Comparison of ENCODE assay signal across 7 mouse cellular contexts in the genomic region with DNA sequence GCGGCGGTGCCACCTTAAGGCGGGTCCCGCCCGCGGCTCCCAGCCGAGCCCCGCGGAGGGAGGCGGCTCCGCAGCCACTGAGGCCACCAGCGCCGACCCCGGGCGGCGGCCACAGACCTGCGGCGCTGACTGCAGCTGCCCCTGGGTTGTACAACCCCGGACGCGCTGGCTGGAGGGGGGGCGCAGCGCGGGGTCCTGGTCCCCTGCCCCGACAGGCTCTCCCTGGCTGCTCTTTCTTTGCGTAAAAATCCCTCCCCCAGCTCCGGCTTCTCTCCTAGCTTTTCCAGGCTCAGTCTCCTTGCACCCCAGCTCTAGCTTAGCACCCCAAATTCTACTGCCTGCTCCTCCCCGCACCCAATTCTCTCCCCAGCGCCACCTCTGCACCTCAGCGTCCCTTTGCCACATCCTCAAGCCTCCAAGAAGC. TPM values are rescaled to one million over a fixed set of nuclear protein-coding genes. Genes with fewer than 3 reads are reported as not detected.
A peak's percentile ranks its signal among the peaks of the same experiment; 100 is the strongest.
DNase-seq lines count a peak whose midpoint lies in the region; ATAC-seq lines count a peak whose summit lies in the region.

No protein-coding gene starts in this region.

- H3K9me3 ChIP-seq in heart, embryonic 13.5 days: no peaks in the 10 kb centered on the region
- H3K9me3 ChIP-seq in midbrain, embryonic 16.5 days (replicated peaks; ENCODE audit: control insufficient read depth, low read length, poor library complexity, severe bottlenecking): no peaks in the 10 kb centered on the region

- peak overlapping the region; percentile 91 for H3K4me2 ChIP-seq in heart, embryonic 13.5 days
- H3K4me2 ChIP-seq in midbrain, embryonic 16.5 days (ENCODE audit: low read length): peak overlapping the region; percentile 88

- peak overlapping the region; percentile 77 for H3K4me3 ChIP-seq in heart, embryonic 13.5 days
- H3K4me3 ChIP-seq in midbrain, embryonic 16.5 days (ENCODE audit: low read depth, low read length): peak overlapping the region; percentile 62

- DNase-seq in urinary bladder, adult 2 months (ENCODE audit: low spot score): peak; percentile 56
- no peak for DNase-seq in urinary bladder, postnatal 10 days (ENCODE audit: low spot score)
- DNase-seq in cerebellum, adult 8-10 months: peak; percentile 65
- DNase-seq in kidney, postnatal 36 days: peak; percentile 57 to 71

- no peak for ATAC-seq in heart, embryonic 13.5 days (ENCODE audit: extremely low read depth, insufficient number of reproducible peaks, low FRiP score, low TSS enrichment)
- ATAC-seq in midbrain, embryonic 16.5 days: no peak
- ATAC-seq in activated CD4-positive, CD25-positive, alpha-beta regulatory T cell, adult 4 months: no peak

- peaks cover 35% of the 10 kb centered on the region for H3K27me3 ChIP-seq in heart, embryonic 13.5 days (replicated peaks)
- H3K27me3 ChIP-seq in midbrain, embryonic 16.5 days (ENCODE audit: control insufficient read depth, insufficient read depth, low read depth, low read length): peaks cover 30% of the 10 kb centered on the region

- H3K27ac ChIP-seq in heart, embryonic 13.5 days (replicated peaks): peak overlapping the region; percentile 66; the same call in 1 of the 2 replicates
- peak overlapping the region; percentile 21; the same call in 1 of the 2 replicates for H3K27ac ChIP-seq in midbrain, embryonic 16.5 days (ENCODE audit: low read length)

- no peaks in the 10 kb centered on the region; the same call in 1 of the 2 replicates for H3K36me3 ChIP-seq in heart, embryonic 13.5 days
- H3K36me3 ChIP-seq in midbrain, embryonic 16.5 days (ENCODE audit: control insufficient read depth, insufficient read depth, low read length): no peaks in the 10 kb centered on the region

- H3K9ac ChIP-seq in heart, embryonic 13.5 days: peak overlapping the region; percentile 90
- peak overlapping the region; percentile 80 for H3K9ac ChIP-seq in midbrain, embryonic 16.5 days (ENCODE audit: low read depth, low read length)

- 1% methylated on average over 30 of the region's 30 CpGs for WGBS in heart, embryonic 13.5 days
- WGBS in midbrain, embryonic 16.5 days: 0% methylated on average over 29 of the region's 30 CpGs

- peaks cover 49% of the 10 kb centered on the region for H3K4me1 ChIP-seq in heart, embryonic 13.5 days
- H3K4me1 ChIP-seq in midbrain, embryonic 16.5 days (ENCODE audit: control insufficient read depth, insufficient read depth, low read length): peaks cover 32% of the 10 kb centered on the region

RNA-seq across cellular contexts. Expression of a gene that starts 0.9 kb away (rescaled TPM):
- 67.4 and 93.4 TPM in 2 replicates for polyA plus RNA-seq in urinary bladder, adult 2 months (2012; rRNA removed)
- polyA plus RNA-seq in heart, embryonic 13.5 days (2015; fragmentation: Nextera tagmentation; extraction: Ambion mirVana): 23.4 and 26.4 TPM in 2 replicates
- polyA plus RNA-seq in midbrain, embryonic 16.5 days (2015; fragmentation: Nextera tagmentation; extraction: Ambion mirVana): 39.0 and 54.8 TPM in 2 replicates
- 1 to 10 TPM in 1 of 2 experiments, under 1 TPM in 1; 0.78 to 1.5 TPM for polyA plus RNA-seq in activated CD4-positive, CD25-positive, alpha-beta regulatory T cell, adult 4 months (2017; shearing (Covaris generic))

RNA-seq across cellular contexts. Expression of a gene that starts 15.9 kb away (rescaled TPM):
- 385 and 562 TPM in 2 replicates for polyA plus RNA-seq in urinary bladder, adult 2 months (2012; rRNA removed)
- polyA plus RNA-seq in heart, embryonic 13.5 days (2015; fragmentation: Nextera tagmentation; extraction: Ambion mirVana): 629 and 649 TPM in 2 replicates
- 700 and 706 TPM in 2 replicates for polyA plus RNA-seq in midbrain, embryonic 16.5 days (2015; fragmentation: Nextera tagmentation; extraction: Ambion mirVana)
- polyA plus RNA-seq in activated CD4-positive, CD25-positive, alpha-beta regulatory T cell, adult 4 months (2017; shearing (Covaris generic)): 100 to 1,000 TPM; 120 to 125 TPM

RNA-seq across cellular contexts. Expression of a gene that starts 25.7 kb away (rescaled TPM):
- 38.1 and 47.5 TPM in 2 replicates for polyA plus RNA-seq in urinary bladder, adult 2 months (2012; rRNA removed)
- 30.1 and 30.4 TPM in 2 replicates for polyA plus RNA-seq in heart, embryonic 13.5 days (2015; fragmentation: Nextera tagmentation; extraction: Ambion mirVana)
- polyA plus RNA-seq in midbrain, embryonic 16.5 days (2015; fragmentation: Nextera tagmentation; extraction: Ambion mirVana): 4.3 and 5.2 TPM in 2 replicates
- under 1 TPM in 1 of 2 experiments, not detected in 1; 0.89 TPM for polyA plus RNA-seq in activated CD4-positive, CD25-positive, alpha-beta regulatory T cell, adult 4 months (2017; shearing (Covaris generic))

RNA-seq across cellular contexts. Expression of a gene that starts 30.2 kb away (rescaled TPM):
- polyA plus RNA-seq in urinary bladder, adult 2 months (2012; rRNA removed): 84.0 and 88.5 TPM in 2 replicates
- polyA plus RNA-seq in heart, embryonic 13.5 days (2015; fragmentation: Nextera tagmentation; extraction: Ambion mirVana): 59.0 and 62.7 TPM in 2 replicates
- 89.7 and 90.2 TPM in 2 replicates for polyA plus RNA-seq in midbrain, embryonic 16.5 days (2015; fragmentation: Nextera tagmentation; extraction: Ambion mirVana)
- polyA plus RNA-seq in activated CD4-positive, CD25-positive, alpha-beta regulatory T cell, adult 4 months (2017; shearing (Covaris generic)): 10 to 100 TPM; 21.7 to 24.5 TPM

RNA-seq across cellular contexts. Expression of a gene that starts 30.9 kb away (rescaled TPM):
- 2.2 and 2.3 TPM in 2 replicates for polyA plus RNA-seq in urinary bladder, adult 2 months (2012; rRNA removed)
- polyA plus RNA-seq in heart, embryonic 13.5 days (2015; fragmentation: Nextera tagmentation; extraction: Ambion mirVana): 0.44 and 0.64 TPM in 2 replicates
- 1.9 and 2.0 TPM in 2 replicates for polyA plus RNA-seq in midbrain, embryonic 16.5 days (2015; fragmentation: Nextera tagmentation; extraction: Ambion mirVana)
- 1 to 10 TPM; 1.5 to 2.5 TPM for polyA plus RNA-seq in activated CD4-positive, CD25-positive, alpha-beta regulatory T cell, adult 4 months (2017; shearing (Covaris generic))
